Mouse (Mus musculus): ENCODE measurements around the gene Pde4d. TPM values are rescaled to one million over a fixed set of nuclear protein-coding genes. Genes with fewer than 3 reads are reported as not detected.
"Not testable (repeated sequence)": the region's sequence is repeated elsewhere in the genome, so short reads cannot be mapped to it uniquely, and the experiment has no call there.

The Pde4d gene
- polyA plus RNA-seq, 1 experiment, result 33.8 TPM

DNA sequence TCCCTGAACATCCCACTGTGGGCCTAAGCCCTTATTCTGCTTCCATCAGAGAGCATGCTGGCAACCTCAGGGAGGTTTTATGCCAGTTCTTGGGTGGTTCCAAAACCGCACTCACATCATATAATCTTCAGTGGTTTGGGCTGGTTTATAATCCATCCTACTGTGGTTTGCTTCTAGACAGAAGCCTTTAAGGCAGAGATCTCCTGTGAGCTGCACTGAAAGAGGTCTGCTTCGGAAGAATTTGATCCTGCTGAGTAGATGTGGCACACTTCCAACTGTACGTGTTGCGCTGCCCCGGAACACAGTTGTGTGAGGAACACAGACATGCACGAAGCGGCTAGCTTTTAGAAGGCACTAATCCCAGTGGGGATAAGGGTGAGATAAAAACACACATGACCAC lies 236.1 kb downstream of the Pde4d start:
- DNase-seq, result peak in 1 of 2 experiments; percentile 3
- Histone ChIP-seq H3K27me3 (ENCODE audit: control insufficient read depth, insufficient read depth, low read length) (no peaks in the 10 kb centered on the region), H3K27ac (ENCODE audit: insufficient read depth, low read length) (no peak overlapping the region), H3K4me1 (ENCODE audit: control insufficient read depth, insufficient read depth, low read length) (no peaks in the 10 kb centered on the region; the same call in 1 of the 2 replicates), H3K4me3 (replicated peaks; ENCODE audit: insufficient read depth, low read depth, low read length) (no peak overlapping the region)
- TF ChIP-seq POLR2A (IDR thresholded peaks at IDR 0.05; ENCODE audit: borderline replicate concordance, insufficient read depth, low read length) (no peak), CTCF (IDR thresholded peaks at IDR 0.05; ENCODE audit: borderline replicate concordance, insufficient read depth, low read depth, low read length) (no peak)
- WGBS, result 7% methylated on average over 7 of the region's 7 CpGs

DNA sequence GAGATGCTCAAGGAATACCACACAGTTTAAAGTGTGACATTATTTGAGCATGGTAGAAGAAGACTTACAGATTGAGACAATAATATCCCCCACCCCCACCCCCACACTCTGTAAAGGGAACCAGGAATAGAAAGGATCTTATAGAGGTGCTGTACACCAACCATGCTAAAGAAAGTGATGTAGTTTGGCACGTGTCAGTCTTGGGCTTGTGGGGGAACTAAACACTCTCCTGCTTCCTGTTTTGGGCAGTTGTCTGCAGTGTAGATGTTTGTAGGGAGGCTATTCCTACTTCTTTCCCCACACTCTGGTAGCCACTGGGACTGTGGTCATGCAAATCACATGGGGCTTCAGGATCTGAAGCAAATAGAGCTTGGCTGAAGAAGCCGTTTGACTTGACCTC lies 236.5 kb downstream of the Pde4d start:
- TF ChIP-seq CTCF (IDR thresholded peaks at IDR 0.05; ENCODE audit: borderline replicate concordance, insufficient read depth, low read depth, low read length), result no peak
- TF ChIP-seq POLR2A (IDR thresholded peaks at IDR 0.05; ENCODE audit: borderline replicate concordance, insufficient read depth, low read length), result no peak
- no peak overlapping the region for H3K27ac ChIP-seq (ENCODE audit: insufficient read depth, low read length)
- WGBS, result 89% methylated on average over 2 of the region's 2 CpGs
- H3K27me3 ChIP-seq (ENCODE audit: control insufficient read depth, insufficient read depth, low read length), result no peaks in the 10 kb centered on the region
- H3K4me1 ChIP-seq (ENCODE audit: control insufficient read depth, insufficient read depth, low read length), result no peaks in the 10 kb centered on the region; the same call in 1 of the 2 replicates
- no peak overlapping the region for H3K4me3 ChIP-seq (replicated peaks; ENCODE audit: insufficient read depth, low read depth, low read length)
- no peak for DNase-seq

- 93% methylated on average over 4 of the region's 4 CpGs for WGBS
- no peak for DNase-seq
- Histone ChIP-seq H3K27ac (ENCODE audit: insufficient read depth, low read length) (no peak overlapping the region), H3K27me3 (ENCODE audit: control insufficient read depth, insufficient read depth, low read length) (no peaks in the 10 kb centered on the region), H3K4me1 (ENCODE audit: control insufficient read depth, insufficient read depth, low read length) (no peaks in the 10 kb centered on the region; the same call in 1 of the 2 replicates), H3K4me3 (replicated peaks; ENCODE audit: insufficient read depth, low read depth, low read length) (no peak overlapping the region)
- TF ChIP-seq POLR2A (IDR thresholded peaks at IDR 0.05; ENCODE audit: borderline replicate concordance, insufficient read depth, low read length) (no peak), CTCF (IDR thresholded peaks at IDR 0.05; ENCODE audit: borderline replicate concordance, insufficient read depth, low read depth, low read length) (no peak)
Measured at GRCm38 (mm10) chr13:108686807-108687206, 237.1 kb downstream of the Pde4d start.

DNA sequence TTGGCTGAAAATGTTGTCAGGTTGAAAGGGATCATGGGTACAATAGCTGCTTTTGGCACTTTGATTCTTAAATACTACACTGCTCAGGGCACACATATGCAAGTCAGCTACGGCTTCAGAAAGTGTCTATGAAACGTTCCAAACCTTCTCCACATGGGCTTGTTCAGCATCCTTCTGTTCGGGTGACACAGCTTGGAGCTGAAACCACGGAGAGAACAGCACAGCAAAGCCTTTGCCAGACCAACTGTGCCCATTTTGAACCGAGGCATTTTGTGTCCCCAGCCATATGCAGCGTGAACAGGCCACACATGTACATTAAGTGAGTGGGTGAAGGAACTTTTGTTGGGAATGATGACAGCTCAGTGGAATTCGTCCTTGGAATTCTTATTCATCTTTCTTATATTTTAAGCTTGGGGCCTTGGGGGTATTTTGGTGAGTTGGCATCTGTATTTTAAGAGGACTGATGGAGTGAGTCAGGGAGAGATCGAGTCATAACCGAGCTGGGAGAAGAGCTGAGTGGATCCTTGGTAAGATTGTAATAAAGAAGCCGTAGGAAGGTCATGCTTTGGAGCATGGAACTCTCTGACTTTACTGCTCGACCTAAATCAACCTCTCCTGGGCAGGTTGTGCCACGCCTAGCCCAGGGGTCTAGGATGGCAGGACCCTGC lies 243.3 kb downstream of the Pde4d start:
- WGBS, result 53% methylated on average over 12 of the region's 12 CpGs
- Histone ChIP-seq H3K27ac (ENCODE audit: insufficient read depth, low read length) (no peak overlapping the region), H3K4me3 (replicated peaks; ENCODE audit: insufficient read depth, low read depth, low read length) (no peak overlapping the region), H3K4me1 (ENCODE audit: control insufficient read depth, insufficient read depth, low read length) (no peaks in the 10 kb centered on the region), H3K27me3 (ENCODE audit: control insufficient read depth, insufficient read depth, low read length) (no peaks in the 10 kb centered on the region)
- no peak for DNase-seq
- no peak for TF ChIP-seq CTCF (IDR thresholded peaks at IDR 0.05; ENCODE audit: borderline replicate concordance, insufficient read depth, low read depth, low read length)
- TF ChIP-seq POLR2A (IDR thresholded peaks at IDR 0.05; ENCODE audit: borderline replicate concordance, insufficient read depth, low read length), result no peak

DNA sequence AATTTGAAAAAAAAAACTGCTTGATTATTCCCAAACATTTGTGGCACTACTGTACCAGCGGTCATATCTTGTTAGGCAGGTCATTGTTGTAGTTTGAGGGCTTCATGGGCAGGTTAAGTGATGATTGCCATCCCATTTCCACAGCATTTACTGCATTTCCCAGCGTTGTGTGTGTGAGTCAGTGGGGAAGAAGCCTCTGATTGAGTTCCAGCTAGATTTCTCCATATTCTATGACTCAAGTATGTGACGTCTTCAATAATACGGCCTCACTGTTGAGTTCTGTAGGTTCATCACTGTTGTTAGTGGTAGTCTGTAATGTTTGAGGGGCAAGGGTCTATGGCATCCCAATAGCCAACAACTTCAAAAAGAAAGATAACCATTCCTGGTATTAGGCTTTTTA lies 255.7 kb downstream of the Pde4d start:
- Histone ChIP-seq H3K27me3 (ENCODE audit: control insufficient read depth, insufficient read depth, low read length) (no peaks in the 10 kb centered on the region), H3K27ac (ENCODE audit: insufficient read depth, low read length) (no peak overlapping the region), H3K4me3 (replicated peaks; ENCODE audit: insufficient read depth, low read depth, low read length) (no peak overlapping the region), H3K4me1 (ENCODE audit: control insufficient read depth, insufficient read depth, low read length) (no peaks in the 10 kb centered on the region)
- 84% methylated on average over 4 of the region's 4 CpGs for WGBS
- no peak for DNase-seq
- TF ChIP-seq POLR2A (IDR thresholded peaks at IDR 0.05; ENCODE audit: borderline replicate concordance, insufficient read depth, low read length) (no peak), CTCF (IDR thresholded peaks at IDR 0.05; ENCODE audit: borderline replicate concordance, insufficient read depth, low read depth, low read length) (no peak)

DNA sequence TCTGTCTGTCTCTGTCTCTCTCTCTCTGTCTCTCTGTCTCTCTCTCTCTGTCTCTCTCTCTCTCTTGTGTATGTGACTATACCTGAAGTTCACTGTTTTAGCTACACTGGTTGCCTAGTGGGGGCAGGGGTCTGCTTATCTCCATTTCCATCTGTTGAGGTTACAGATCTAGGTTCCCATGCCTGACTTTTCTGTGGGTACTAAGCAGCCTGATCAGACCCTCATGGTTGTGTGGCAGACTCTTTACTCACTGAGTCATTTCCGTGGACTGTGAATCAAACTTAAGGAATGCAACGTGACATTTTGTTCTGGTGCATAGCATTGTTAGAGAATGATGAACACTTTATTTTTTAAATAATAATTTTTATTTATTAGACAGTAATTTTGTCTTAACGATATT lies 264.3 kb downstream of the Pde4d start:
- Histone ChIP-seq H3K27ac (ENCODE audit: insufficient read depth, low read length) (no peak overlapping the region), H3K27me3 (ENCODE audit: control insufficient read depth, insufficient read depth, low read length) (no peaks in the 10 kb centered on the region), H3K4me3 (replicated peaks; ENCODE audit: insufficient read depth, low read depth, low read length) (no peak overlapping the region), H3K4me1 (ENCODE audit: control insufficient read depth, insufficient read depth, low read length) (no peaks in the 10 kb centered on the region)
- TF ChIP-seq POLR2A (IDR thresholded peaks at IDR 0.05; ENCODE audit: borderline replicate concordance, insufficient read depth, low read length) (no peak), CTCF (IDR thresholded peaks at IDR 0.05; ENCODE audit: borderline replicate concordance, insufficient read depth, low read depth, low read length) (no peak)
- WGBS, result 92% methylated on average over 3 of the region's 3 CpGs
- no peak for DNase-seq

DNA sequence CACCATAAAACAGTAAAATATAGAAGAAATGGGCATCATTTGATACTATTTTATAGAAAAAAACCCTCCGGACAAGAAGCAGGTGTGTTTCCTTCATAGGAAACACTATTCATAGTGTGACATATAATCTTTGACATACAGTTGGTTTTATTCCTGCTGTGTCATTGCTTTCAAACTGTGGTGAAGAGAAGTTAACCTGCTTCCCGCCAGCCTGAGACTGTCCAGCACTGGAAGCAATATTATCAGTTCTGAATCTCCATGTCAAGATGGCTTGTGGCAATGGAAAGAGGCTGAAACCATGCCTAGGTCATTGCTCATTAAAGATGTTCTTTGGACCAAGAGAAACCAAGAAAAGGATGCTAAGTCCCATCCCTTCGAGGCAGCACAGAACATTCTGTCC lies 265.3 kb downstream of the Pde4d start:
- TF ChIP-seq POLR2A (IDR thresholded peaks at IDR 0.05; ENCODE audit: borderline replicate concordance, insufficient read depth, low read length), result no peak
- TF ChIP-seq CTCF (IDR thresholded peaks at IDR 0.05; ENCODE audit: borderline replicate concordance, insufficient read depth, low read depth, low read length), result no peak
- 88% methylated on average over 3 of the region's 3 CpGs for WGBS
- Histone ChIP-seq H3K4me3 (replicated peaks; ENCODE audit: insufficient read depth, low read depth, low read length) (no peak overlapping the region), H3K4me1 (ENCODE audit: control insufficient read depth, insufficient read depth, low read length) (no peaks in the 10 kb centered on the region), H3K27ac (ENCODE audit: insufficient read depth, low read length) (no peak overlapping the region), H3K27me3 (ENCODE audit: control insufficient read depth, insufficient read depth, low read length) (no peaks in the 10 kb centered on the region)
- DNase-seq, result no peak

- TF ChIP-seq POLR2A (IDR thresholded peaks at IDR 0.05; ENCODE audit: borderline replicate concordance, insufficient read depth, low read length) (no peak), CTCF (IDR thresholded peaks at IDR 0.05; ENCODE audit: borderline replicate concordance, insufficient read depth, low read depth, low read length) (no peak)
- DNase-seq, result peak; percentile 22 to 28
- Histone ChIP-seq H3K27ac (ENCODE audit: insufficient read depth, low read length) (no peak overlapping the region), H3K4me1 (ENCODE audit: control insufficient read depth, insufficient read depth, low read length) (no peaks in the 10 kb centered on the region), H3K4me3 (replicated peaks; ENCODE audit: insufficient read depth, low read depth, low read length) (no peak overlapping the region), H3K27me3 (ENCODE audit: control insufficient read depth, insufficient read depth, low read length) (no peaks in the 10 kb centered on the region)
- WGBS, result 85% methylated on average over 5 of the region's 5 CpGs
Measured at GRCm38 (mm10) chr13:108722234-108722633, 272.5 kb downstream of the Pde4d start.

DNA sequence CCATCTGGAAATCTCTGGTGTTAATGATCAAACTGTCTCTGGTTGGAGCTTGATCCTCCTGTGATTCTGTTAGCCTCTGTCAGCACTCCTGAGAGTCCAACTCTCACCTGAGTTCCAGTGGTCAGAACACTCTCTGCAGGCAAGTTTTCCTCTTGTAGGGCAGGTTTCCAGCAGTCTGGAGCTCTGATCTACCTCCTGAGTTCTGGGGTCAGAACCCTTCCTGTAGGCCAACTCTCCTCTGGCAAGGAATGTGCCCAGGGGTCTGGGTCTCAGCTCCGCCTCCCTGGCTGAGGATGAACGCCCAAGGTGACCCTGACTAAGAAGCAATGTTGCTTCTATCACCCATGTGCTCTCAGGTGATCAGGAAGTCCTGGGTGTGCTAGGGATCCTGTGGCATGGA lies 284.6 kb downstream of the Pde4d start:
- not testable (repeated sequence) for H3K4me3 ChIP-seq (replicated peaks; ENCODE audit: insufficient read depth, low read depth, low read length); H3K27me3 ChIP-seq (ENCODE audit: control insufficient read depth, insufficient read depth, low read length); DNase-seq; H3K4me1 ChIP-seq (ENCODE audit: control insufficient read depth, insufficient read depth, low read length); H3K27ac ChIP-seq (ENCODE audit: insufficient read depth, low read length)
- 81% methylated on average over 2 of the region's 2 CpGs for WGBS
